In genomic region chr7:137712862-137713261, GRCm38 (mm10) we compare ENCODE assay signal across 28 mouse cellular contexts.
DNase-seq lines count a peak whose midpoint lies in the region; ATAC-seq and TF ChIP-seq lines count a peak whose summit lies in the region.
"Had no signal": no experiment of that assay in that cellular context is flagged by ENCODE, and none has a peak within 500 bp of the region (broad histone marks: within the 10 kb centered on the region; RNA-seq: fewer than 3 reads in every experiment).

No protein-coding gene starts in this region.

- no peak overlapping the region for H3K4me3 ChIP-seq in embryonic facial prominence, embryonic 11.5 days (ENCODE audit: low read depth, low read length)
- H3K4me3 ChIP-seq in embryonic facial prominence, embryonic 10.5 days = no peak overlapping the region
- H3K4me3 ChIP-seq in heart, adult 2 months = no peak overlapping the region
- H3K4me3 ChIP-seq: embryonic facial prominence, embryonic 13.5 days; forebrain, embryonic 10.5 days; heart, embryonic 10.5 days; kidney, embryonic 15.5 days; left cerebral cortex, adult 2 months; liver, embryonic 12.5 days; megakaryocyte, embryonic 14.5 days; midbrain, embryonic 12.5 days; neural tube, embryonic 13.5 days had no signal

- no peaks in the 10 kb centered on the region for H3K9me3 ChIP-seq in embryonic facial prominence, embryonic 11.5 days (replicated peaks; ENCODE audit: control insufficient read depth, low read length)
- no peaks in the 10 kb centered on the region for H3K9me3 ChIP-seq in embryonic facial prominence, embryonic 10.5 days
- H3K9me3 ChIP-seq: embryonic facial prominence, embryonic 13.5 days; forebrain, embryonic 10.5 days; heart, embryonic 10.5 days; kidney, embryonic 15.5 days; liver, embryonic 12.5 days; midbrain, embryonic 12.5 days; neural tube, embryonic 13.5 days had no signal

- intact Hi-C loops in heart, adult 2 months (cut with DNase I) = no loop called here
- intact Hi-C loops in gastrocnemius, postnatal 14 days (cut with DNase I; ENCODE audit: low total_unique reads) = no loop called here

- ATAC-seq in embryonic facial prominence, embryonic 11.5 days (replicated peaks; ENCODE audit: insufficient number of reproducible peaks, low FRiP score, low TSS enrichment, low read depth) = no peak
- ATAC-seq: intestine, postnatal 0 days; liver, embryonic 12.5 days; liver, postnatal 0 days had no signal

- H3K27ac ChIP-seq in embryonic facial prominence, embryonic 11.5 days (replicated peaks; ENCODE audit: low read depth, low read length) = no peak overlapping the region
- no peak overlapping the region for H3K27ac ChIP-seq in embryonic facial prominence, embryonic 10.5 days (replicated peaks)
- H3K27ac ChIP-seq in heart, adult 2 months = no peak overlapping the region
- H3K27ac ChIP-seq: embryonic facial prominence, embryonic 13.5 days; forebrain, embryonic 10.5 days; heart, embryonic 10.5 days; kidney, embryonic 15.5 days; left cerebral cortex, adult 2 months; liver, embryonic 12.5 days; midbrain, embryonic 12.5 days; neural tube, embryonic 13.5 days had no signal

- TF ChIP-seq CTCF in heart, adult 2 months (IDR thresholded peaks at IDR 0.05) = no peak

- H3K27me3 ChIP-seq in embryonic facial prominence, embryonic 11.5 days (ENCODE audit: control insufficient read depth, insufficient read depth, low read length) = no peaks in the 10 kb centered on the region
- H3K27me3 ChIP-seq in embryonic facial prominence, embryonic 10.5 days (replicated peaks; ENCODE audit: low read depth, poor library complexity, severe bottlenecking) = no peaks in the 10 kb centered on the region
- H3K27me3 ChIP-seq in heart, adult 2 months (ENCODE audit: control insufficient read depth, insufficient read depth, low read length) = no peaks in the 10 kb centered on the region; the same call in 1 of the 2 replicates
- H3K27me3 ChIP-seq: embryonic facial prominence, embryonic 13.5 days; kidney, embryonic 15.5 days; liver, embryonic 12.5 days; megakaryocyte, embryonic 14.5 days; midbrain, embryonic 12.5 days; neural tube, embryonic 13.5 days had no signal

- WGBS in embryonic facial prominence, embryonic 11.5 days = 53% methylated on average over 9 of the region's 9 CpGs
- 60% methylated on average over 9 of the region's 9 CpGs for WGBS in embryonic facial prominence, embryonic 10.5 days
- WGBS in heart, adult 2 months = 54% methylated on average over 9 of the region's 9 CpGs

- H3K4me1 ChIP-seq in embryonic facial prominence, embryonic 11.5 days (ENCODE audit: control insufficient read depth, insufficient read depth, low read length) = no peaks in the 10 kb centered on the region
- peaks cover 20% of the 10 kb centered on the region for H3K4me1 ChIP-seq in embryonic facial prominence, embryonic 10.5 days
- H3K4me1 ChIP-seq in heart, adult 2 months (ENCODE audit: control insufficient read depth, insufficient read depth, low read length) = peaks cover 2% of the 10 kb centered on the region; the same call in 1 of the 2 replicates
- H3K4me1 ChIP-seq: forebrain, embryonic 10.5 days; heart, embryonic 10.5 days; liver, embryonic 12.5 days; megakaryocyte, embryonic 14.5 days; midbrain, embryonic 12.5 days had no signal

- H3K79me2 ChIP-seq in heart, adult 2 months (replicated peaks; ENCODE audit: control insufficient read depth, insufficient read depth, low read length) = no peaks in the 10 kb centered on the region

- H3K36me3 ChIP-seq in embryonic facial prominence, embryonic 11.5 days (replicated peaks; ENCODE audit: control insufficient read depth, insufficient read depth, low read depth, low read length) = no peaks in the 10 kb centered on the region
- no peaks in the 10 kb centered on the region for H3K36me3 ChIP-seq in embryonic facial prominence, embryonic 10.5 days (replicated peaks)
- H3K36me3 ChIP-seq in heart, adult 2 months (ENCODE audit: control insufficient read depth, insufficient read depth, low read length) = no peaks in the 10 kb centered on the region
- H3K36me3 ChIP-seq: embryonic facial prominence, embryonic 13.5 days; forebrain, embryonic 10.5 days; heart, embryonic 10.5 days; kidney, embryonic 15.5 days; liver, embryonic 12.5 days; midbrain, embryonic 12.5 days; neural tube, embryonic 13.5 days had no signal

- no peak for TF ChIP-seq POLR2A in heart, adult 2 months (IDR thresholded peaks at IDR 0.05; ENCODE audit: insufficient read depth, low read depth, low read length)

- H3K4me2 ChIP-seq in embryonic facial prominence, embryonic 11.5 days (ENCODE audit: low read depth, low read length) = no peak overlapping the region
- H3K4me2 ChIP-seq: embryonic facial prominence, embryonic 13.5 days; hindbrain, embryonic 14.5 days; kidney, embryonic 15.5 days; liver, embryonic 12.5 days; midbrain, embryonic 12.5 days; neural tube, embryonic 13.5 days had no signal

- no peak overlapping the region for H3K9ac ChIP-seq in embryonic facial prominence, embryonic 11.5 days (replicated peaks; ENCODE audit: low read length)
- no peak overlapping the region for H3K9ac ChIP-seq in heart, adult 2 months (ENCODE audit: low read depth, low read length)
- H3K9ac ChIP-seq: embryonic facial prominence, embryonic 13.5 days; hindbrain, embryonic 14.5 days; kidney, embryonic 15.5 days; liver, embryonic 12.5 days; liver, postnatal 0 days; midbrain, embryonic 12.5 days; neural tube, embryonic 13.5 days had no signal

- TF ChIP-seq EP300 in heart, adult 2 months (IDR thresholded peaks at IDR 0.05; ENCODE audit: insufficient read depth, low read depth, low read length) = no peak

- DNase-seq in embryonic facial prominence, embryonic 11.5 days (ENCODE audit: low spot score) = peak; percentile 7
- DNase-seq in embryonic facial prominence, embryonic 10.5 days (ENCODE audit: low spot score) = no peak
- peak; percentile 24 to 30 for DNase-seq in heart, adult 9 months (ENCODE audit: low spot score in 2 of 2)
- no peak for DNase-seq in heart, adult 2 months
- DNase-seq in NIH3T3 (ENCODE audit: low read depth) = peak; percentile 8
- DNase-seq in lung, postnatal 25 days (ENCODE audit: low spot score) = no peak
- DNase-seq in gastrocnemius, postnatal 14 days = no peak
- DNase-seq: adrenal gland, postnatal 14 days; B cell, adult 2 months; cerebellum, adult 11-12 months; cerebellum, adult 9-11 months; gastrocnemius, postnatal 25 days; kidney, postnatal 25 days; liver, postnatal 0 days; lung, postnatal 4 days; right cerebral cortex, postnatal 4 days; thymus, postnatal 4 days had no signal

Comparison
In these comparisons a context has a peak if more than half of its experiments do, and no peak if none do; other contexts are left out.
1. DNase-seq: peak in embryonic facial prominence, embryonic 11.5 days (single experiment), heart, adult 9 months (2 of 2) and NIH3T3 (single experiment); none in embryonic facial prominence, embryonic 10.5 days (single experiment), heart, adult 2 months (0 of 2), lung, postnatal 25 days (single experiment) and gastrocnemius, postnatal 14 days (single experiment).